Mouse (Mus musculus) liver, embryonic 16.5 days (tissue): ENCODE measurements around the gene Tbc1d1. TPM values are rescaled to one million over a fixed set of nuclear protein-coding genes. Genes with fewer than 3 reads are reported as not detected.
"Not testable (repeated sequence)": the region's sequence is repeated elsewhere in the genome, so short reads cannot be mapped to it uniquely, and the experiment has no call there.

Experiments
- ATAC-seq: fragments of 200-750 bp; cut with Nextera tagmentation; 2 replicates; pipeline ENCODE4 v1.8.0; 2017; ENCODE audit warnings: low read depth, mild to moderate bottlenecking, moderate number of reproducible peaks, moderate library complexity
- H3K27ac ChIP-seq: fragments of 300-500 bp; sonication (generic); 2 replicates; pipeline ENCODE4 v1.5.1; 2014; ENCODE audit warnings: mild to moderate bottlenecking, low read length
- H3K27me3 ChIP-seq: fragments of 300-500 bp; sonication (generic); 2 replicates; pipeline ENCODE4 v1.6.1; 2014; ENCODE audit warnings: low read depth, low read length, mixed read lengths; ENCODE audit not compliant: control insufficient read depth, insufficient read depth
- H3K36me3 ChIP-seq: fragments of 300-500 bp; sonication (generic); 2 replicates; pipeline ENCODE4 v1.6.1; 2014; ENCODE audit warnings: mild to moderate bottlenecking; ENCODE audit not compliant: control insufficient read depth, insufficient read depth
- H3K4me1 ChIP-seq: fragments of 300-500 bp; sonication (generic); 2 replicates; pipeline ENCODE4 v1.6.1; 2014; ENCODE audit warnings: low read depth, low read length, mixed read lengths; ENCODE audit not compliant: control insufficient read depth
- H3K4me2 ChIP-seq: fragments of 300-500 bp; sonication (generic); 2 replicates; pipeline ENCODE4 v1.6.1; 2014; ENCODE audit warnings: low read depth, low read length, mixed read lengths
- H3K4me3 ChIP-seq: fragments of 300-500 bp; sonication (generic); 2 replicates; pipeline ENCODE4 v1.5.1; 2014; ENCODE audit warnings: low read depth, mild to moderate bottlenecking, low read length
- H3K9ac ChIP-seq: fragments of 300-500 bp; sonication (generic); 2 replicates; pipeline ENCODE4 v1.6.1; 2014; ENCODE audit warnings: low read depth, low read length
- H3K9me3 ChIP-seq: fragments of 300-500 bp; sonication (generic); replicated peaks from 2 replicates; pipeline ENCODE4 v1.6.1; 2016; ENCODE audit warnings: low read length; ENCODE audit not compliant: control insufficient read depth
- WGBS: fragments of 180-500 bp; shearing (Covaris S2); extraction: QIAGEN DNeasy Blood & Tissue Kit; methylation state at CpG from one replicate; pipeline ENCODE4 v1.1.7; 2014; ENCODE audit not compliant: insufficient replicate concordance; 5-methylcytosine and 5-hydroxymethylcytosine counted together
- polyA plus RNA-seq: library from polyadenylated mRNA; unstranded; fragments of >200 nt; fragmentation: Nextera tagmentation; extraction: Ambion mirVana; gene quantifications from 2 replicates; pipeline ENCODE4 v1.2.1, GENCODE M21; 2015

Tbc1d1 gene
- polyA plus RNA-seq, 1 experiment from 2014 or later = 6.3 TPM

GRCm38 (mm10) chr5:64327212-64327902, 171.3 kb downstream of the Tbc1d1 start:
- Histone ChIP-seq H3K4me3 (no peak overlapping the region), H3K27ac (peak overlapping the region; percentile 18; the same call in 1 of the 2 replicates), H3K4me2 (no peak overlapping the region), H3K27me3 (no peaks in the 10 kb centered on the region), H3K9me3 (no peaks in the 10 kb centered on the region), H3K4me1 (peaks cover 7% of the 10 kb centered on the region), H3K9ac (no peak overlapping the region), H3K36me3 (no peaks in the 10 kb centered on the region; the same call in 1 of the 2 replicates)
- ATAC-seq = no peak
- 68% methylated on average over 7 of the region's 7 CpGs for WGBS

- Histone ChIP-seq H3K9me3 (no peaks in the 10 kb centered on the region), H3K27me3 (no peaks in the 10 kb centered on the region), H3K36me3 (peaks cover 2% of the 10 kb centered on the region; the same call in 1 of the 2 replicates), H3K4me1 (peaks cover 2% of the 10 kb centered on the region; the same call in 1 of the 2 replicates), H3K4me2 (no peak overlapping the region), H3K27ac (peak overlapping the region; percentile 70), H3K4me3 (no peak overlapping the region), H3K9ac (no peak overlapping the region)
- 40% methylated on average over 7 of the region's 7 CpGs for WGBS
- peak; percentile 58 for ATAC-seq
Measured at GRCm38 (mm10) chr5:64336767-64337408, 180.8 kb downstream of the Tbc1d1 start.

- H3K27ac ChIP-seq, ATAC-seq, H3K9me3 ChIP-seq, H3K4me2 ChIP-seq, H3K36me3 ChIP-seq, H3K9ac ChIP-seq, H3K27me3 ChIP-seq, H3K4me3 ChIP-seq, H3K4me1 ChIP-seq: not testable (repeated sequence)
- 65% methylated on average over 6 of the region's 6 CpGs for WGBS
Measured at GRCm38 (mm10) chr5:64338795-64339194, 182.7 kb downstream of the Tbc1d1 start.

- Histone ChIP-seq H3K9me3 (no peaks in the 10 kb centered on the region), H3K4me1 (peaks cover 6% of the 10 kb centered on the region), H3K9ac (no peak overlapping the region), H3K4me3 (no peak overlapping the region), H3K27me3 (no peaks in the 10 kb centered on the region), H3K4me2 (no peak overlapping the region), H3K27ac (no peak overlapping the region), H3K36me3 (no peaks in the 10 kb centered on the region)
- 75% methylated on average over 3 of the region's 3 CpGs for WGBS
- no peak for ATAC-seq
Measured at GRCm38 (mm10) chr5:64340366-64340765, 184.3 kb downstream of the Tbc1d1 start.

- H3K4me2 ChIP-seq = no peak overlapping the region
- no peak overlapping the region for H3K9ac ChIP-seq
- no peak overlapping the region for H3K4me3 ChIP-seq
- no peaks in the 10 kb centered on the region for H3K36me3 ChIP-seq
- no peaks in the 10 kb centered on the region for H3K9me3 ChIP-seq
- no peaks in the 10 kb centered on the region for H3K27me3 ChIP-seq
- H3K4me1 ChIP-seq = peaks cover 8% of the 10 kb centered on the region
- no peak overlapping the region for H3K27ac ChIP-seq
- 60% methylated on average over 3 of the region's 3 CpGs for WGBS
- ATAC-seq = no peak
Measured at GRCm38 (mm10) chr5:64341671-64342070, 185.6 kb downstream of the Tbc1d1 start.

GRCm38 (mm10) chr5:64342138-64342537, 186.0 kb downstream of the Tbc1d1 start:
- Histone ChIP-seq H3K4me2 (no peak overlapping the region), H3K36me3 (no peaks in the 10 kb centered on the region), H3K9ac (no peak overlapping the region), H3K27ac (0 out of 2 replicates have a peak overlapping the region, but pooled peaks have one; percentile 20), H3K9me3 (no peaks in the 10 kb centered on the region), H3K4me3 (no peak overlapping the region), H3K4me1 (peaks cover 8% of the 10 kb centered on the region), H3K27me3 (no peaks in the 10 kb centered on the region)
- 52% methylated on average over 10 of the region's 10 CpGs for WGBS
- ATAC-seq = no peak

GRCm38 (mm10) chr5:64343972-64344700, 188.0 kb downstream of the Tbc1d1 start:
- Histone ChIP-seq H3K27me3 (no peaks in the 10 kb centered on the region), H3K4me1 (peaks cover 8% of the 10 kb centered on the region), H3K27ac (peak overlapping the region; percentile 83), H3K4me2 (no peak overlapping the region), H3K9me3 (no peaks in the 10 kb centered on the region), H3K36me3 (no peaks in the 10 kb centered on the region), H3K9ac (no peak overlapping the region), H3K4me3 (no peak overlapping the region)
- WGBS = 30% methylated on average over 5 of the region's 5 CpGs
- ATAC-seq = peak; percentile 49

GRCm38 (mm10) chr5:64345181-64345735, 189.2 kb downstream of the Tbc1d1 start:
- Histone ChIP-seq H3K27me3 (no peaks in the 10 kb centered on the region), H3K9me3 (no peaks in the 10 kb centered on the region), H3K4me1 (peaks cover 8% of the 10 kb centered on the region), H3K9ac (no peak overlapping the region), H3K27ac (peak overlapping the region; percentile 83), H3K4me2 (no peak overlapping the region; the same call in 1 of the 2 replicates), H3K36me3 (no peaks in the 10 kb centered on the region), H3K4me3 (no peak overlapping the region)
- ATAC-seq = peak; percentile 89
- 77% methylated on average over 16 of the region's 16 CpGs for WGBS
